Mouse (Mus musculus) small intestine, adult 2 months (tissue): ENCODE data around the gene Gal3st1.

ENCODE experiments used
- CTCF ChIP-seq: fragments of 200-500 bp; IDR thresholded peaks from 2 replicates; pipeline ENCODE4 v1.5.1; 2012; ENCODE audit warnings: low read depth, mild to moderate bottlenecking, control low read depth, inconsistent platforms, low read length, moderate library complexity, mixed read lengths; ENCODE audit not compliant: insufficient replicate concordance, insufficient read length; ENCODE audit errors: extremely low read depth
- POLR2A ChIP-seq: fragments of 200-500 bp; IDR thresholded peaks from 2 replicates; pipeline ENCODE4 v1.6.1; 2012; ENCODE audit warnings: low read depth, mild to moderate bottlenecking, control low read depth, inconsistent platforms, low read length, moderate library complexity

- TF ChIP-seq CTCF (no peak), POLR2A (no peak)
Measured at GRCm38 (mm10) chr11:3996840-3997239, 13.4 kb downstream of the Gal3st1 start.
